Mouse (Mus musculus) neural tube, embryonic 13.5 days (tissue): ENCODE measurements around the gene Vmn2r46. TPM values are rescaled to one million over a fixed set of nuclear protein-coding genes. Genes with fewer than 3 reads are reported as not detected.
"Not testable (repeated sequence)": the region's sequence is repeated elsewhere in the genome, so short reads cannot be mapped to it uniquely, and the experiment has no call there.

ENCODE experiments used
- ATAC-seq: fragments of 200-750 bp; cut with Nextera tagmentation; 2 replicates; pipeline ENCODE4 v1.8.0; 2017; ENCODE audit warnings: low read depth, mild to moderate bottlenecking, moderate TSS enrichment, moderate library complexity
- H3K27ac ChIP-seq: fragments of 300-500 bp; sonication (generic); replicated peaks from 2 replicates; pipeline ENCODE4 v1.5.1; 2015; ENCODE audit warnings: moderate library complexity, mild to moderate bottlenecking, inconsistent platforms
- H3K27me3 ChIP-seq: fragments of 300-500 bp; sonication (generic); 2 replicates; pipeline ENCODE4 v1.6.1; 2015; ENCODE audit warnings: mild to moderate bottlenecking, inconsistent platforms
- H3K36me3 ChIP-seq: fragments of 300-500 bp; sonication (generic); 2 replicates; pipeline ENCODE4 v1.6.1; 2015; ENCODE audit warnings: mild to moderate bottlenecking, inconsistent platforms
- H3K4me1 ChIP-seq: fragments of 300-500 bp; sonication (generic); replicated peaks from 2 replicates; pipeline ENCODE4 v1.6.1; 2015; ENCODE audit warnings: inconsistent platforms
- H3K4me2 ChIP-seq: fragments of 300-500 bp; sonication (generic); 2 replicates; pipeline ENCODE4 v1.6.1; 2015; ENCODE audit warnings: inconsistent platforms, mild to moderate bottlenecking, moderate library complexity
- H3K4me3 ChIP-seq: fragments of 300-500 bp; sonication (generic); 2 replicates; pipeline ENCODE4 v1.5.1; 2015; ENCODE audit warnings: mild to moderate bottlenecking, inconsistent platforms
- H3K9ac ChIP-seq: fragments of 300-500 bp; sonication (generic); 2 replicates; pipeline ENCODE4 v1.6.1; 2015; ENCODE audit warnings: moderate library complexity, mild to moderate bottlenecking, inconsistent platforms
- H3K9me3 ChIP-seq: fragments of 300-500 bp; sonication (generic); 2 replicates; pipeline ENCODE4 v1.6.1; 2016; ENCODE audit warnings: inconsistent platforms
- WGBS: fragments of 180-500 bp; shearing (Covaris S2); methylation state at CpG from one replicate; pipeline ENCODE4 v1.1.7; 2015; 5-methylcytosine and 5-hydroxymethylcytosine counted together
- polyA plus RNA-seq: library from polyadenylated mRNA; unstranded; fragments of >200 nt; fragmentation: Nextera tagmentation; extraction: Ambion mirVana; gene quantifications from 2 replicates; pipeline ENCODE4 v1.2.1, GENCODE M21; 2015

Vmn2r46 gene
- not detected in 2 replicates for polyA plus RNA-seq

DNA sequence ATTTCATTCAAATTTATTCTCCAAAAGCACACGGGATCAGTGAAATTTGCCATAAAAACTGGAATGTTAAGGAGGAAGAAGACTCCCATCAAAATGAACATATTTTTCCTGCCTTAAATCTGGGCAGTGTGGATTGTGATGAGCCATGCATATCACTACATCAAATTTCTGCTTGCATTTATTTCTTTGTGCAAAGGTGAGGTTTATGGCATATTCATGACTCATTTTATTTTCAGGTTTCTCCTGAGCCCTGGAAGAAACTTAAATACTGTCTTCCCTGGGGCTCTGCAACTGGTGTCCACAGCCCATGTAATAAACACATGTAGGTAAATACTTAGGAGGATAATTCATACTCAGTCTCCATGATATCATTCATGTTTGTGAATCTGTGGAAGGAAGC lies at the start of gene Vmn2r46:
Vmn2r46 (minus strand) TSS at position 101 of the 400 bp plus-strand sequence.
- H3K36me3 ChIP-seq, H3K27ac ChIP-seq, H3K27me3 ChIP-seq, H3K4me2 ChIP-seq, H3K4me3 ChIP-seq, H3K9me3 ChIP-seq, H3K4me1 ChIP-seq, H3K9ac ChIP-seq, ATAC-seq: not testable (repeated sequence)
- no CpG with 5 or more reads among the region's 1 CpGs for WGBS

Other genes starting within 250 kb of the Vmn2r46 start
- not detected in 2 replicates for gene Vmn2r47, start 70.8 kb upstream of the Vmn2r46 start, polyA plus RNA-seq
- not detected in 2 replicates for gene Vmn2r48, start 183.0 kb upstream of the Vmn2r46 start, polyA plus RNA-seq
- gene Vmn2r49, start 221.7 kb upstream of the Vmn2r46 start, polyA plus RNA-seq: not detected in 2 replicates